Mouse (Mus musculus): ENCODE data around the gene Lamb2.

DNA sequence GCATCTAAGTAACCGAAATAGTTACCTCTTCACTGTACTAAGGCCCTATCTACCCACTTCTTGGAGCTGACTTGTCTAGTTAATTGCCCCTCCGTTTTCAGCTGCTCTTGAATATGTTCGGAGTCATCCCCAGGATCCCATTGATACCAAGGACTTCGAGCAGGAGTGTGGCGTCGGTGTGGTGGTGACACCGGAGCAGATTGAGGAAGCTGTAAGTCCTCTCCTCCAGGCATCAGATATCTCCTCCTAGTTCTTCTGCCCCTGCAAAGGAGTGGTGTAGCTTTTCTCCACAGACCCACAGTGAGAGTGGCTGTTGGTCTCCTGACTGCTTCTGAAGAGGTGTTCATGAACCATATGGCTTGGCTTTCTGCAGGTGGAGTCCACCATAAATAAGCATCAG lies 29.2 kb downstream of the Lamb2 start:
- TF ChIP-seq CTCF (IDR thresholded peaks at IDR 0.05) (no peak), POLR2A (IDR thresholded peaks at IDR 0.05; ENCODE audit: insufficient read depth, low read depth, low read length) (no peak)

Data from heart, adult 2 months (tissue).